Mouse (Mus musculus) frontal cortex, postnatal 14 days (tissue): ENCODE measurements at regions not wholly inside any gene's neighbourhood (a gene's known extent, or its start where the extent isn't known, plus 50 kb on each side); places are given as distances from the start of the nearest gene placed in this dataset.

Source experiments
- DNase-seq, 2 experiments: peaks; one replicate each; pipeline ENCODE4 v3.0.0; 2022; ENCODE audit warnings: low spot score in 2 of 2

DNA sequence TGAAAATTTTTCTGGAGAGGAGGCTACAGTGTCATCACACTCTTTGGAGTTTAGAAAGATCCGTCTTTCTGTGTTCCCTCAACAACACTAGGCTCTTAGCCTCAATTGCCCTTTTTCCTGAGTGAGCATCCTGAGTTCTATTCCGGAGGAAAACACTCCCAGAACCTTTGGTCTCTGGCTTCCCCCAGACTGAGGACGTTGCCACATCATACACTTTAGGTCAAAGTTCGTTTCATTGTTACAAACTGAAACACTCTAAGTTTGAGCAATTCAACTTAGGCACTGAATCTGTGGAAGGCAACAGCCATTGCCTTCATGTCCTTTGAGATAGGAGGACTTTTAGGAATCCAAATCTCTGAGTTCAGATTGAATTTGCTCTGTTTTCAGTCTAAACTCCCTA lies 85.0 kb downstream of the Arl4a start:
- DNase-seq, result no peak

DNA sequence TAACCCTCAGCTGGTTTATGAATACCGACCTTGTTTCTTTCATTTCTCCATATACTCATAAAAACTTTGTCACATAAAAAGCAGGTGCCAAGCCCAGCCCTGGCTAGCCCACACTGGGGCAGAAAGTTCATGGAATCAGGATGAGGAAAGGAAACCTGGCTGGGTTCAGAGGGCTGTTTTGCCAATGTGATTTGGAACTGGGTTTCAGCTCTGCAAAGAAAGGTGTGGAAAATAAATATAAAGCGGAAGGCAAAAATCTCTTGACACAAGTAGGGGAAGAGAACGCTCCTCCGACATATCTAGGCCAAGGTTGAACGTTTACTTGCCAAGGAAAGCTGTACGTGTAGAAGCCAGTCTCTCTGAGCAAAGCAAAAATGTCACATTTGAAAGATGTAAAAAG lies 85.9 kb downstream of the Arl4a start:
- no peak for DNase-seq

DNA sequence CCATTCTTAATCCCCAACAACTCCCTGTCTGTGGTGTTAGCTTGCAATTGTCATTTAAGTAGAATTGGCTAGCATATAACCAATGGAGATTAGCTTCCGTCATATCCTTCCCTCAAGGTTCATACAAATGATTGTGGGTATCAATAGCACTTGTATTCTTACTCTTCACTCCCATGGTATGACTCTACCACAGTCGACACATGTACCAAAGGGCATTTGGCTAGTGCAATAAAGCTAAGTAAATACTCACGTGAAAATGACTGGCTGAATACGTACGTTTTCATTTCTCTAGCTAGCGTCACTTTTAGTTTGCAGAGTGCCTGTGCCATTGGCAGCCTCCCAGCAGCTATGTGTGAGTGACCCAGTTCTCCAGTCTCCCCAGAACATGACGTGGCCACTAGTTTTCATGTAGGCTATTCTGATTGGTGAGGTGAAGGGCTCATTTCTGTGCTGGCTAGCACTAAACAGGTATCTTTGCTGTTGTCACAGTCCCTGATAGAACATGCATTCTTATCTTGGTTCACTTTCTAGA lies 87.5 kb downstream of the Arl4a start:
- DNase-seq, result peak in 1 of 2 experiments; percentile 13

GRCm38 (mm10) chr12:39942910-39943309 lies 94.9 kb downstream of the Arl4a start:
- no peak for DNase-seq

GRCm38 (mm10) chr12:39941162-39941561 lies 96.7 kb downstream of the Arl4a start:
- DNase-seq, result no peak

- DNase-seq, result no peak
Measured at GRCm38 (mm10) chr12:39939017-39939416, 98.8 kb downstream of the Arl4a start.

DNA sequence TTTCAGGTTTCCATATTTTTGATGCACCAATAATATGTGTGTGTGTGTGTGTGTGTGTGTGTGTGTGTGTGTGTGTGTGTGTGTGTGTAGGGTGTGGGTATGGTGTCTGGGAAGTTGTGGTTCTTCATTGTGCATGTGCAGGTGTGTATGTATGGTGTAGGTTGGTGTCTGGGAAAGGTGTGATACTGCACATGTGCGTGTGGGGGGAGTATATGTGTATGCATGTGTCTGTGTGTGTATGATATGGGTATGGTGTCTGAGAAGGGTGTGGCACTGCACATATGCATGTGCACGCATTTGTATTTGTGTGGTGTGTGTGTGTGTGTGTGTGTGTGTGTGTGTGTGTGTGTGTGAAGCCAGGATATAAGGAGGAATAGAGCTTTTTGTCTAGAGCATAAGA lies 99.6 kb downstream of the Arl4a start:
- DNase-seq, result no peak

DNA sequence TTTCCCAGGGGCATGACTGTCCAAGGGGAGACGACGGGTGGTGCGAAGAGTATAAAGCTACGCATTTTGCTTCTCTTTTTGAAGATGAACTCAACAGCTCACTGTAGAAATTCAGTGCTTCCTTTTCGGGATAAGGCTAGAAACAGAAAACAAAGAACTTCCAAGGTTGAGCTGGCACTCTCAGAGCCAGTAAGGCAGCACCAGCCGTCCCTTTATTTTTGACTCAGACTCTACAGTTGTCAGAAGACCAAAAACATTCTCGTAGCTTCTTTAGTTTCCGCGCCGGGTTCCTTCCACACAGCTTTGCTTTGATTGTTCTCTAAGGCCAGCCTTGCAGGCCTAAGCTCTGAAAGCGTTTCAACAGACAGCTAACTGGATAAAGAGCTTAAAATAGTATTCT lies 101.5 kb downstream of the Arl4a start:
- no peak for DNase-seq

- DNase-seq, result no peak
Measured at GRCm38 (mm10) chr12:39935775-39936174, 102.0 kb downstream of the Arl4a start.

- no peak for DNase-seq
Measured at GRCm38 (mm10) chr12:39934877-39935276, 102.9 kb downstream of the Arl4a start.

DNA sequence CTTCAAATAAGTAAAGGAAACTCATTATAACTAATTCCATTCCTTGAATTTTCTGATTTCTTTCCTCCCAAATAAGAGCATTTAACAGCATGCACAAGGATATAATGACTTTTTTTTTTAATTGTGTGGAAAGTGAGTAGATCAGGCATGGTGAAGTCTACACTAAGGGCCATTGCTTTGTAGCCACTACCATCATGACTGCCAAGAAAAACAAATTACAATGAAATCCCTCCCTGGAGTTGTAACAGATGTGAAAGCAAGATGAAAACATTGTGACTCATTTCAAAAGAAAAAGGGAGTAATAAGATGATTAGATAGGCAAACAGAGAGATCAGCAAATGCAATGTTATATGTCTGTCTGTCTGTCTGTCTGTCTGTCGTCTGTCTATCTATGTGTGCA lies 106.6 kb downstream of the Arl4a start:
- no peak for DNase-seq

DNA sequence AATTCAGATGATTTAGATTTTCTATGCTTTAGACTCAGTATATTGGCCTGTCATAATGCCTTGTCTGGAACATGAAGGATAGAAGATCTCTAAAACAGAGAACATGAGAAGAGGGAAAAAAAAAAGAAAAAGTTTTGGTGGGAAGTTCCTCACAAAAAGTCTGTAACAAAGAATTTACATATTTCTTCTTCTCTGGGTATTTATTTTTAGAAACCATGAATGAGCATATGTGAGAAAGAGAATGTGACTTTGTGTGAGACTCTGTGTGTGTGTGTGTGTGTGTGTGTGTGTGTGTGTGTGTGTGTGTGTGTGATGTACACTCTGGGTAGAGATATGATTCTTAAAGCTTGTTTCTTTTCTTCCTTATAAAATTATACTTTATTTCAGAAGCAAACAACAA lies 109.9 kb downstream of the Arl4a start:
- no peak for DNase-seq

DNA sequence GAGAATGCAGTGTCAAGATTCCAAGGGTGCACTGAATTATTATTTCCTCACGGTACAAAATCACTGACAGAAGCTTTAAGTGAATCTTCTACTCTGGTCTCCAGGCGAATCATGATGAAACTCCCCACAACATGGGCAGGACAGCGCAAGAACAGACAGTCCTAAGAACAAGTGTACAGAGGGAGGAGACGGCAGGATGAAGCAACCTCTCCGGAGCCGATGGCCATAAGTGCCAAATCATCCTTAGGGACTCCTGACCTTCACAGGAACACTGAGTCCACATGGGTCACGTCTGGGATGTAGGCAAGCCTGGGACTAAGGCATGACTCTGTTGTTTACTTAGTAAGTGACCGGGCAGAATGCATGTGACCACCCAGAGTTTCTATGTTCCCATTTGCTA lies 110.8 kb downstream of the Arl4a start:
- DNase-seq, result no peak

GRCm38 (mm10) chr12:39921481-39921880 lies 116.3 kb downstream of the Arl4a start:
- no peak for DNase-seq

GRCm38 (mm10) chr12:39920466-39920913 lies 117.3 kb downstream of the Arl4a start:
- peak; percentile 12 to 22 for DNase-seq

- no peak for DNase-seq
Measured at GRCm38 (mm10) chr12:39919909-39920308, 117.9 kb downstream of the Arl4a start.

- DNase-seq, result no peak
Measured at GRCm38 (mm10) chr12:39888493-39888892, 149.3 kb downstream of the Arl4a start.

GRCm38 (mm10) chr12:39885366-39885765 lies 152.5 kb downstream of the Arl4a start:
- DNase-seq, result no peak

DNA sequence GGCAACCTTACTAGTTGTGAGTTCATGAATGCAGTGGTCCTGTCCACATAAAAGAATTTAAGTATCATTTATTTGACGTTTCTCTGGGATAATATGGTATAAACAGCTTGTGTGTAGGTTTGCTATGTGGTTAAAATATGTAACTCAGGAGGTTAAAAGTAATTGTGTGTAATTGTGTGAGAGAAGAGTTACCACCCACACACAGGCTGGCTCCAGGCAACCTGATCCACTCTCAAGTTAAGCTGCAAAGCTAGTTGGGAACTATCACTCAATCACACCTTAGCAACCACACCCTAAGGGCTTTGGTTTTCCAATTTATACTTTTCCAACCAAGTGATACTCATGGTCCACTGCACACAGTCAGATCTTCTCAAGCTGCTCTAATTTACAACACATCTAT lies 157.5 kb downstream of the Arl4a start:
- no peak for DNase-seq

- DNase-seq, result no peak
Measured at GRCm38 (mm10) chr12:39873917-39874316, 163.9 kb downstream of the Arl4a start.

DNA sequence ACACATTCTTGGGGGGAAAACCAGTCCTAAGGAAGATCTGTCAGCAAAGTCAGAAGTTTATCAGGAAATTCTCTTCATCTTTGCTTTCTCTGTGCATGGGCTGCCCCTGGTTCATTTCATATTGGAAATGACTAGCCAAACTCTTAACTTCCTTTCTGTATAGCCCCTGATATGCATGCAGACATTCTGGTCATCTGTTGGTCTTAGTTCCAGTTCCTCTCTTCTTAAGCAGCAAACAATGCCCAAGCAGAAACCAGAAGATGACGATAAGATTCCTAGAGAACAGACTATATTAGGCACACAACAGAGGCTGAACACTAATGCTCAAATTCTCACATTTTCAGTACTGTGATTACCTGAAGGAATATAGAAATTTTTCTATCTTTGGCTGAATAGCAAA lies 176.0 kb downstream of the Arl4a start:
- DNase-seq, result no peak

DNA sequence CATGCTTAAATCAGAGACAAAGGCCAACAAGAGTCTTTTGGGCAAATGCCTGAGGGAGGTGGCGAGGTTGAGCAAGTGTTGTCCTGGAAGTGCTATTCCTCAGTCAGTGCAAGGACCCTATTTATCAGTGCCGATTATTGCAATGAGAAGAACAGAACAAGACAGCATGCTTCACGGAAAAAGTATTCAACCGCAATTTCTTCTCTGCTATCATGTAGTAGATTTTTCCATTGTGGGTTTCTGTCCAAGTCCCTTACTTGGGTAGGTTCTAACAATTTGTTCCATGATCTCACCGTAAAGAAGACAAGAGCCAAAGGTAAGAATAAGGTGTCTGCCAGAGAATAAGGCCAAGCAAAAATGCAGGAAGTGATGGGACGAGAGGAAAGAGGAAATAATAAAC lies 186.2 kb downstream of the Arl4a start:
- no peak for DNase-seq

- no peak for DNase-seq
Measured at GRCm38 (mm10) chr12:39849346-39850058, 188.3 kb downstream of the Arl4a start.

DNA sequence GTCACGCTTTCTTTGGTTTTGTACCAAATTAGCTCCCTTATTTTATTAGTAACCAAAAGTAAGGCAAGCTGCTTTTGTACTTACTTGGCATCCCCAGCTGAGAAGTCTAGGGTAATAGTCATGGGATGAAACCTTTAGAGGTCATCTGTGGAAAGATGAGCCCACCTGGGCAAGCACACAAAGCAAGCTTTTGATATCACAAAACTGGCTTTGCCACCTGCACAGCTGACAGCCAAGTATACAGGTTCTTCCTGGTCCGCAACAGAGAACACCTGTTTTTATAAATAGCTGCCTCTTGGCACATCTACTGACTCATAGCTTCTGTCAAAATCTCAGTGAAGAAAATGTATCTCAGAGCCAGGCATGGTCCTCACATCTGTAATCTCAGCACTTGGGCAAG lies 197.2 kb downstream of the Arl4a start:
- no peak for DNase-seq
